Mouse (Mus musculus) gastrocnemius, adult 18-20 months (tissue): ENCODE measurements at regions not wholly inside any gene's neighbourhood (a gene's known extent, or its start where the extent isn't known, plus 50 kb on each side); places are given as distances from the start of the nearest gene placed in this dataset.
A peak's percentile ranks its signal among the peaks of the same experiment; 100 is the strongest.

ENCODE experiments used
- DNase-seq: peaks from one replicate; pipeline ENCODE4 v3.0.0; 2021; ENCODE audit warnings: low spot score

GRCm38 (mm10) chr2:27812946-27813345 lies 73.3 kb upstream of the Col5a1 start:
- DNase-seq, result no peak

DNA sequence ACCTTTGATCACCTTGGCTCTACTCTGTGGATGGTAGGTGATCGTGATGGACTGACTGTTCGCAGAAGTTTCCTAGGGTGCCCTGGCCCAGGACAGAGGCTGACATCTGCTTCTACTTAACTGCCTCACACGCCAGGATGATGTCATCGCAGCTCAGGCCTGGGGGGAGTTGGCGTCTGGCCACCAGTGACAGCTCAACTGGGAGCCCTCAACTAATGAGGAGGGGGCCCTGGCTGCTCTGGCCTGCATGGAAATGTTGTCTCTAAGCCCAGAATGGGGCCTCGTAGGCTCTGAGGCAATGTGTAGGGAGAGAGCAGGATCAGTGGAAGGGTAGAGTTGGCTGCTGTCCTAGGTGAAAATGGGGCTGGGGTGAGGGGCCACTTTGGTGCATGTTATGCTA lies 72.9 kb upstream of the Col5a1 start:
- peak; percentile 48 for DNase-seq

GRCm38 (mm10) chr2:27818656-27819055 lies 67.6 kb upstream of the Col5a1 start:
- DNase-seq, result peak; percentile 17

DNA sequence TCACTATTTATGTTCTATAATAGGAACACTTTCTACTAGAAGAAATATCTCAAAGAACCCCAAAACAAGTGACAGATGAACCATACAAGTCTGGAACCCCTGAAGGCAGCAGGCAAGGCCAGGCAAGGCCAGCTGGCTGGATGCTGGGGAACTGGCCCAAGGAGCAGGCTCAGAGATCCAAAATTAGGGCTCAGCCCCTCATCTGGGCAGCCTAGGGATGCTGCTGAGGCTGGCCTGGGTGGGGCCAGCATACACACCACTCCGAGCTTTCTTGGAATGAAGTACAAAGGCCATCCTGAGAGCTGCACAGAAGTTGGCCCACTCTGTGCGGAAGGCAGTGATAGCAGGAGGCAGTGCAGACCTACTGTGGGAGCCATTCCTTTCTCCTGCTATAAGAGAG lies 59.4 kb upstream of the Col5a1 start:
- DNase-seq, result peak; percentile 37

DNA sequence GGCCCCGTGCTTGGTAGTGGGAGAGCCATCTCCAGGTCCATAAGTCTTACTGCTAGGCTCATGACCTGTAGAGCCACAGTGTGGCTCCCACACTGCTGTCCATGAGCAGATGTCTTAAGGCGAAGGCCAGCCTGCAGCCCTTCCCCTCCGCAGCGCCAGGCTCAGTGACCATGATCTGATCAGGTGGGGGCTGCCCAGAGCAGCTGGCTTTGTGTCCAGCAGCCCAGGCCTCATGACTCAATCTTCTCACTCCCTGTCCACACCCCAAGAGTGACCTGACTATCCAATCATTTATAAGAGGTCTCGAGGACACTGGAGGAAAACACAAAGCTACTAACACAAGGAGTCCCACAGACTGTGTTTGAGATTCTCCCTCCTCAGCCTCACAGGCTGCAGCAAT lies 58.6 kb upstream of the Col5a1 start:
- no peak for DNase-seq

DNA sequence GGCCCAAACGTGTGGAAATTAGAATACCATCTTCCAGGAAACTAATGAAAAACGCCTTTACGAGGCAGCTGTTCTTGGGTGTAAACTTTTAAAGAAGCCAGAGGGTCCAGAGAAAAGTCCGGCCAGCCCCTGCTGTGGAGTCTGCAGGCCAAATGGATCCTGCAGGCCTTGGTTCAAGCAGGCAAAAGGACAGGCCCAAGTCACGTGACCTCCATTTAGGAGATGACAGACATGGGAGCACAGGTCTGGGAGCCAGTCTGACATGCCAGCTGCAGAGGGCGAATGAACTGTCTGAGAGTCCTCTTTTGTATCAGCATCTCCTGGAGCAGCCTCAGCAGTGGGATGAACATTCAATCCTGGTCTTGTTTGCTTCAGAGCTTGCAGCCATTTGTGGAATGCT lies 58.0 kb upstream of the Col5a1 start:
- DNase-seq, result no peak

- DNase-seq, result no peak
Measured at GRCm38 (mm10) chr2:27829551-27829950, 56.7 kb upstream of the Col5a1 start.

DNA sequence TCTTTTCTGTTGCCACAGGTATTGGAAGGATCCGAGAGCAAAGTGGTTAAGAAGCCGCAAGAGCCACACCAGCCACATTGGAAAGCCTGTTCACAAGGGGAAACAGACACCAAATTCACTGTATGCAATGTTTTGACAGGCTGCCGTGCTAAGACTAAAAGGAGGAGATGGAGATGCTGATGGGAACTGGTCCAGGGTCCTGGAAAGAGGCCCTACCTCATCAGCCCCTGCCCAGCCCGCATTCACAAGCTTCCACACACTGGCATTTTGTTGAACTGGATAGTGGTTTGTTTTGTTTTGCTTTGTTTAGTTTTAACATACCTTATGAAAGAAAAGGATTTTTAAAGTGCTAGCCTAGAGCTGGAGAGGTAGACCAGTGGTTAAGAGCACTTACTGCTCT lies 51.3 kb upstream of the Col5a1 start:
- no peak for DNase-seq

DNA sequence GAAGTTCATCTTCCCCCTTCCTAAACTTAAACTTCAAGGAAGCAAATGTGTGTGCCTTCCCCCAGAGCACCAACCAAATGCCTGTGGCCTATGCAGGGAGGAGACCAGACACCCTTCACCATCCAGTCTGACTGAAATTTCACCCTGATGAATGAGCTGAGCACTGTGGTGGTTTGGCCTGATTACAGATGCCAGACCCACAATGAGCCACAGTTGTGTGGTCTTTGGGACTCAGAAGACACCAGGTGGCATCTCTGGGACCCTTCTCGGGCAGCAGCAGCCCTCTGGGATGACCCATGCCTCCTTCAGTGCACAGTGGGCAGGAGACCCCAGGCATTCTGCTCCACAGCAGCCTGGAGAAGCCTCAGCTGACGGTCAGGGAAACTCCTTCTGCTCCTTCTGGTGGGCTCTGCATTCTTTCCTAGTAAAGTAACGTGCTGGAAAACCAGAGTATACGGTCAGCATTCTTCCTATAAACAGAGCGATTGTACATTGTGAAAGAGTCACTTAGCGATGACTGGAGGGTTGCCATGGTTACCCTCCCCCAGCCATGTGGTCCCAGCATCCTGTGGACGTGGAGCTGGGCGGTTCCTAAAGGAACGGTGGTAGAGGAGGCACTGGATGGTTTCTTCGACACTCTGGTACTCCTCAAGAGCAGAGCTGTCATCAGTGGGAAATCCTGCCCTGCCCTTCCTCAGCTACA lies 50.3 kb upstream of the Col5a1 start:
- no peak for DNase-seq
